In genomic region chr13:115072386-115072785, GRCm38 (mm10) we compare ENCODE assay signal across 22 mouse cellular contexts. TPM values are rescaled to one million over a fixed set of nuclear protein-coding genes. Genes with fewer than 3 reads are reported as not detected.
DNase-seq lines count a peak whose midpoint lies in the region; ATAC-seq and TF ChIP-seq lines count a peak whose summit lies in the region.
"Had no signal": no experiment of that assay in that cellular context is flagged by ENCODE, and none has a peak within 500 bp of the region (broad histone marks: within the 10 kb centered on the region; RNA-seq: fewer than 3 reads in every experiment).

No protein-coding gene starts in this region.

- H3K9ac ChIP-seq in kidney, embryonic 14.5 days (ENCODE audit: low read depth, low read length): no peak overlapping the region
- H3K9ac ChIP-seq in lung, embryonic 14.5 days: no peak overlapping the region
- no peak overlapping the region for H3K9ac ChIP-seq in stomach, embryonic 14.5 days (replicated peaks; ENCODE audit: low read depth, low read length)
- no peak overlapping the region for H3K9ac ChIP-seq in stomach, postnatal 0 days (ENCODE audit: low read length)
- H3K9ac ChIP-seq: embryonic facial prominence, embryonic 13.5 days; forebrain, embryonic 12.5 days had no signal

- no peak overlapping the region for H3K4me3 ChIP-seq in kidney, adult 2 months (ENCODE audit: insufficient read depth, low read depth, low read length)
- no peak overlapping the region for H3K4me3 ChIP-seq in kidney, embryonic 14.5 days (ENCODE audit: low read length)
- H3K4me3 ChIP-seq in lung, embryonic 14.5 days (ENCODE audit: low read depth, low read length): no peak overlapping the region
- H3K4me3 ChIP-seq in stomach, embryonic 14.5 days (ENCODE audit: low read depth, low read length): no peak overlapping the region
- no peak overlapping the region for H3K4me3 ChIP-seq in stomach, postnatal 0 days (ENCODE audit: low read depth, low read length)
- H3K4me3 ChIP-seq: embryonic facial prominence, embryonic 13.5 days; forebrain, embryonic 12.5 days; heart, embryonic 10.5 days had no signal

- no peaks in the 10 kb centered on the region for H3K36me3 ChIP-seq in kidney, adult 2 months (ENCODE audit: control insufficient read depth, insufficient read depth, low read length)
- no peaks in the 10 kb centered on the region for H3K36me3 ChIP-seq in kidney, embryonic 14.5 days (ENCODE audit: control insufficient read depth, insufficient read depth, low read length)
- H3K36me3 ChIP-seq in lung, embryonic 14.5 days (ENCODE audit: insufficient read depth): no peaks in the 10 kb centered on the region
- no peaks in the 10 kb centered on the region for H3K36me3 ChIP-seq in stomach, embryonic 14.5 days (ENCODE audit: control insufficient read depth, insufficient read depth, low read length)
- H3K36me3 ChIP-seq in stomach, postnatal 0 days (ENCODE audit: control insufficient read depth, insufficient read depth, low read length): no peaks in the 10 kb centered on the region
- H3K36me3 ChIP-seq: embryonic facial prominence, embryonic 13.5 days; forebrain, embryonic 12.5 days; heart, embryonic 10.5 days had no signal

- no peaks in the 10 kb centered on the region for H3K27me3 ChIP-seq in kidney, adult 2 months (replicated peaks; ENCODE audit: control insufficient read depth, insufficient read depth, low read length)
- H3K27me3 ChIP-seq in kidney, embryonic 14.5 days (ENCODE audit: control insufficient read depth, insufficient read depth, low read length): no peaks in the 10 kb centered on the region
- H3K27me3 ChIP-seq in lung, embryonic 14.5 days (ENCODE audit: insufficient read depth, low read length): no peaks in the 10 kb centered on the region
- no peaks in the 10 kb centered on the region for H3K27me3 ChIP-seq in stomach, embryonic 14.5 days (ENCODE audit: control insufficient read depth, insufficient read depth, low read length)
- H3K27me3 ChIP-seq in stomach, postnatal 0 days (ENCODE audit: control insufficient read depth, insufficient read depth, low read length): no peaks in the 10 kb centered on the region
- H3K27me3 ChIP-seq: embryonic facial prominence, embryonic 13.5 days; forebrain, embryonic 12.5 days; Patski had no signal

- H3K4me1 ChIP-seq in kidney, adult 2 months (ENCODE audit: control insufficient read depth, insufficient read depth, low read length): peaks cover 16% of the 10 kb centered on the region
- H3K4me1 ChIP-seq in kidney, embryonic 14.5 days (ENCODE audit: control insufficient read depth, insufficient read depth, low read length): peaks cover 4% of the 10 kb centered on the region; the same call in 1 of the 2 replicates
- H3K4me1 ChIP-seq in lung, embryonic 14.5 days (ENCODE audit: insufficient read depth): no peaks in the 10 kb centered on the region
- 0 out of 2 replicates have a peak, but pooled peaks cover 6% of the 10 kb centered on the region for H3K4me1 ChIP-seq in stomach, embryonic 14.5 days (ENCODE audit: control insufficient read depth, insufficient read depth, low read length)
- no peaks in the 10 kb centered on the region for H3K4me1 ChIP-seq in stomach, postnatal 0 days (replicated peaks; ENCODE audit: control insufficient read depth, insufficient read depth)
- H3K4me1 ChIP-seq: embryonic facial prominence, embryonic 13.5 days; forebrain, embryonic 12.5 days had no signal

- 78% methylated on average over 6 of the region's 6 CpGs for WGBS in kidney, adult 2 months
- WGBS in kidney, embryonic 14.5 days: 77% methylated on average over 6 of the region's 6 CpGs
- 53% methylated on average over 6 of the region's 6 CpGs for WGBS in lung, embryonic 14.5 days
- 44% methylated on average over 6 of the region's 6 CpGs for WGBS in stomach, embryonic 14.5 days
- 53% methylated on average over 6 of the region's 6 CpGs for WGBS in stomach, postnatal 0 days

- TF ChIP-seq POLR2A in kidney, adult 2 months (IDR thresholded peaks at IDR 0.05; ENCODE audit: low read depth, low read length): no peak

- DNase-seq in kidney, adult 2 months: no peak
- DNase-seq in lung, embryonic 14.5 days: peak; percentile 62
- DNase-seq in lung, postnatal 25 days (ENCODE audit: low spot score): no peak
- no peak for DNase-seq in stomach, postnatal 0 days (ENCODE audit: low spot score)
- DNase-seq in right cerebral cortex, postnatal 14 days: no peak
- DNase-seq: adrenal gland, postnatal 25 days; cerebellum, adult 18-20 months; cerebellum, adult 9-11 months; cerebellum, postnatal 36 days; gastrocnemius, postnatal 10 days; heart, adult 18-20 months; heart, postnatal 10 days; heart, postnatal 4 days had no signal

- no peak for ATAC-seq in kidney, embryonic 14.5 days (ENCODE audit: low FRiP score, low TSS enrichment)
- peak; percentile 54; the same call in 1 of the 2 replicates for ATAC-seq in lung, embryonic 14.5 days (ENCODE audit: insufficient read depth)
- ATAC-seq in stomach, embryonic 14.5 days (ENCODE audit: insufficient number of reproducible peaks, insufficient read depth, low FRiP score, low read depth): peak; percentile 81; the same call in 1 of the 2 replicates
- no peak; the same call in 1 of the 2 replicates for ATAC-seq in stomach, postnatal 0 days (ENCODE audit: low FRiP score, low TSS enrichment)
- ATAC-seq in megakaryocyte-erythroid progenitor cell, adult 5-6 weeks (replicated peaks; ENCODE audit: low FRiP score, low TSS enrichment, poor library complexity, severe bottlenecking): no peak
- ATAC-seq: activated CD4-positive, CD25-positive, alpha-beta regulatory T cell, adult 4 months; forebrain, embryonic 16.5 days; Patski had no signal

- no peak overlapping the region for H3K4me2 ChIP-seq in kidney, embryonic 14.5 days (replicated peaks; ENCODE audit: low read depth, low read length)
- H3K4me2 ChIP-seq in lung, embryonic 14.5 days: no peak overlapping the region
- no peak overlapping the region for H3K4me2 ChIP-seq in stomach, embryonic 14.5 days (replicated peaks; ENCODE audit: low read depth, low read length)
- H3K4me2 ChIP-seq in stomach, postnatal 0 days (replicated peaks; ENCODE audit: low read depth): no peak overlapping the region
- H3K4me2 ChIP-seq: embryonic facial prominence, embryonic 13.5 days; forebrain, embryonic 12.5 days had no signal

- no peak for TF ChIP-seq CTCF in kidney, adult 2 months (conservative IDR thresholded peaks at IDR 0.05; ENCODE audit: insufficient read depth, insufficient read length, low read depth, low read length)
- TF ChIP-seq CTCF in lung, embryonic 14.5 days (IDR thresholded peaks at IDR 0.05; ENCODE audit: low read depth): no peak
- no peak for TF ChIP-seq CTCF in stomach, postnatal 0 days (IDR thresholded peaks at IDR 0.05; ENCODE audit: low read depth)

- no peaks in the 10 kb centered on the region for H3K9me3 ChIP-seq in kidney, embryonic 14.5 days (ENCODE audit: control insufficient read depth, low read length)
- H3K9me3 ChIP-seq in lung, embryonic 14.5 days (ENCODE audit: low read depth, low read length): no peaks in the 10 kb centered on the region
- no peaks in the 10 kb centered on the region for H3K9me3 ChIP-seq in stomach, embryonic 14.5 days (ENCODE audit: control insufficient read depth, low read depth, low read length)
- no peaks in the 10 kb centered on the region for H3K9me3 ChIP-seq in stomach, postnatal 0 days (ENCODE audit: control insufficient read depth, low read length)
- H3K9me3 ChIP-seq: embryonic facial prominence, embryonic 13.5 days; forebrain, embryonic 12.5 days; heart, embryonic 10.5 days had no signal

- H3K27ac ChIP-seq in kidney, adult 2 months (ENCODE audit: insufficient read depth, low read depth, low read length): peak overlapping the region; percentile 35; the same call in 1 of the 2 replicates
- H3K27ac ChIP-seq in kidney, embryonic 14.5 days (ENCODE audit: low read depth, low read length): no peak overlapping the region
- H3K27ac ChIP-seq in lung, embryonic 14.5 days (ENCODE audit: low read depth): no peak overlapping the region
- H3K27ac ChIP-seq in stomach, embryonic 14.5 days (ENCODE audit: low read length): peak overlapping the region; percentile 68
- no peak overlapping the region for H3K27ac ChIP-seq in stomach, postnatal 0 days (replicated peaks)
- H3K27ac ChIP-seq: embryonic facial prominence, embryonic 13.5 days; forebrain, embryonic 12.5 days; heart, embryonic 10.5 days had no signal

- no peak for TF ChIP-seq EP300 in stomach, postnatal 0 days (optimal IDR thresholded peaks at IDR 0.05)

RNA-seq across cellular contexts. Expression of gene Pelo, which starts 17.6 kb away (rescaled TPM):
- polyA plus RNA-seq in kidney, adult 2 months (2012; rRNA removed): 29.0 and 32.3 TPM in 2 replicates
- polyA plus RNA-seq in kidney, embryonic 14.5 days (2014; fragmentation: Nextera tagmentation; extraction: Ambion mirVana): 7.0 and 8.8 TPM in 2 replicates
- polyA plus RNA-seq in lung, embryonic 14.5 days (2014; fragmentation: Nextera tagmentation; extraction: Ambion mirVana): 6.6 and 7.0 TPM in 2 replicates
- 5.7 and 6.7 TPM in 2 replicates for polyA plus RNA-seq in stomach, embryonic 14.5 days (2014; fragmentation: Nextera tagmentation; extraction: Ambion mirVana)
- 4.9 and 5.5 TPM in 2 replicates for polyA plus RNA-seq in stomach, postnatal 0 days (2015; fragmentation: Nextera tagmentation; extraction: Ambion mirVana)
- 10.6 and 23.9 TPM in 2 replicates for total RNA-seq in megakaryocyte-erythroid progenitor cell, adult 5-6 weeks (2014; fragmentation: Nextera tagmentation)
- total RNA-seq in megakaryocyte-erythroid progenitor cell, adult 5-6 weeks (2017): 4.7 and 9.6 TPM in 2 replicates

RNA-seq across cellular contexts. Expression of gene Gm49395, which starts 29.3 kb away (rescaled TPM):
- polyA plus RNA-seq in kidney, adult 2 months (2012; rRNA removed): 3.8 and 7.4 TPM in 2 replicates
- polyA plus RNA-seq in kidney, embryonic 14.5 days (2014; fragmentation: Nextera tagmentation; extraction: Ambion mirVana): 5.7 and 9.3 TPM in 2 replicates
- 6.8 and 8.3 TPM in 2 replicates for polyA plus RNA-seq in lung, embryonic 14.5 days (2014; fragmentation: Nextera tagmentation; extraction: Ambion mirVana)
- polyA plus RNA-seq in stomach, embryonic 14.5 days (2014; fragmentation: Nextera tagmentation; extraction: Ambion mirVana): 8.6 and 8.8 TPM in 2 replicates
- polyA plus RNA-seq in stomach, postnatal 0 days (2015; fragmentation: Nextera tagmentation; extraction: Ambion mirVana): 7.7 and 9.4 TPM in 2 replicates
- 7.8 and 12.5 TPM in 2 replicates for total RNA-seq in megakaryocyte-erythroid progenitor cell, adult 5-6 weeks (2014; fragmentation: Nextera tagmentation)
- total RNA-seq in megakaryocyte-erythroid progenitor cell, adult 5-6 weeks (2017): not detected in 2 replicates

RNA-seq across cellular contexts. Expression of gene Itga1, which starts 29.4 kb away (rescaled TPM):
- 16.5 and 17.9 TPM in 2 replicates for polyA plus RNA-seq in kidney, adult 2 months (2012; rRNA removed)
- 10.0 and 21.0 TPM in 2 replicates for polyA plus RNA-seq in kidney, embryonic 14.5 days (2014; fragmentation: Nextera tagmentation; extraction: Ambion mirVana)
- polyA plus RNA-seq in lung, embryonic 14.5 days (2014; fragmentation: Nextera tagmentation; extraction: Ambion mirVana): 36.2 and 36.7 TPM in 2 replicates
- 38.2 and 40.9 TPM in 2 replicates for polyA plus RNA-seq in stomach, embryonic 14.5 days (2014; fragmentation: Nextera tagmentation; extraction: Ambion mirVana)
- polyA plus RNA-seq in stomach, postnatal 0 days (2015; fragmentation: Nextera tagmentation; extraction: Ambion mirVana): 14.6 and 18.4 TPM in 2 replicates
- total RNA-seq in megakaryocyte-erythroid progenitor cell, adult 5-6 weeks (2014; fragmentation: Nextera tagmentation): 0.12 TPM in 1 of 2 replicates, not detected in the other
- 0.23 TPM in 1 of 2 replicates, not detected in the other for total RNA-seq in megakaryocyte-erythroid progenitor cell, adult 5-6 weeks (2017)

Comparison
In these comparisons a context has a peak if more than half of its experiments do, and no peak if none do; other contexts are left out.
1. H3K27ac ChIP-seq: peak in kidney, adult 2 months (single experiment) and stomach, embryonic 14.5 days (single experiment); none in kidney, embryonic 14.5 days (single experiment), lung, embryonic 14.5 days (single experiment) and stomach, postnatal 0 days (single experiment).
2. ATAC-seq: peak in lung, embryonic 14.5 days (single experiment) and stomach, embryonic 14.5 days (single experiment); none in kidney, embryonic 14.5 days (single experiment), stomach, postnatal 0 days (single experiment) and megakaryocyte-erythroid progenitor cell, adult 5-6 weeks (single experiment).